In genomic region chr6:113838493-113838892, GRCm38 (mm10) we compare ENCODE assay signal across 15 mouse cellular contexts.
DNase-seq lines count a peak whose midpoint lies in the region; ATAC-seq and TF ChIP-seq lines count a peak whose summit lies in the region.
"Had no signal": no experiment of that assay in that cellular context is flagged by ENCODE, and none has a peak within 500 bp of the region (broad histone marks: within the 10 kb centered on the region; RNA-seq: fewer than 3 reads in every experiment).

No protein-coding gene starts in this region.

- no peak for TF ChIP-seq POLR2A in kidney, adult 2 months (IDR thresholded peaks at IDR 0.05; ENCODE audit: low read depth, low read length)
- TF ChIP-seq POLR2A in small intestine, adult 2 months (IDR thresholded peaks at IDR 0.05; ENCODE audit: low read depth, low read length) = no peak

- 61% methylated on average over 1 of the region's 1 CpGs for WGBS in kidney, adult 2 months
- WGBS in kidney, embryonic 15.5 days = 46% methylated on average over 1 of the region's 1 CpGs
- WGBS in lung, embryonic 14.5 days = 24% methylated on average over 1 of the region's 1 CpGs
- 15% methylated on average over 1 of the region's 1 CpGs for WGBS in small intestine, adult 2 months

- H3K36me3 ChIP-seq in kidney, adult 2 months (ENCODE audit: control insufficient read depth, insufficient read depth, low read length) = no peaks in the 10 kb centered on the region
- no peaks in the 10 kb centered on the region for H3K36me3 ChIP-seq in kidney, embryonic 15.5 days
- H3K36me3 ChIP-seq in lung, embryonic 14.5 days (ENCODE audit: insufficient read depth) = no peaks in the 10 kb centered on the region
- H3K36me3 ChIP-seq in small intestine, adult 2 months (ENCODE audit: control insufficient read depth, insufficient read depth, low read length) = no peaks in the 10 kb centered on the region
- H3K36me3 ChIP-seq: forebrain, embryonic 10.5 days; heart, embryonic 13.5 days; midbrain, embryonic 10.5 days had no signal

- TF ChIP-seq CTCF in kidney, adult 2 months (conservative IDR thresholded peaks at IDR 0.05; ENCODE audit: insufficient read depth, insufficient read length, low read depth, low read length) = 0 out of 2 replicates have a peak, but pooled peaks have one; percentile 16
- peak; percentile 51 for TF ChIP-seq CTCF in lung, embryonic 14.5 days (IDR thresholded peaks at IDR 0.05; ENCODE audit: low read depth)
- TF ChIP-seq CTCF in small intestine, adult 2 months (IDR thresholded peaks at IDR 0.05; ENCODE audit: extremely low read depth, insufficient read length, insufficient replicate concordance, low read depth, low read length) = peak; percentile 21; the same call in 1 of the 2 replicates

- H3K9me3 ChIP-seq in kidney, embryonic 15.5 days (replicated peaks) = no peaks in the 10 kb centered on the region
- H3K9me3 ChIP-seq in lung, embryonic 14.5 days (ENCODE audit: low read depth, low read length) = no peaks in the 10 kb centered on the region
- H3K9me3 ChIP-seq: forebrain, embryonic 10.5 days; heart, embryonic 13.5 days; midbrain, embryonic 10.5 days; neural tube, embryonic 15.5 days had no signal

- no peak for DNase-seq in kidney, adult 2 months
- DNase-seq in lung, embryonic 14.5 days = no peak
- DNase-seq in lung, postnatal 14 days = no peak
- DNase-seq in thymus, postnatal 10 days (ENCODE audit: low spot score in 2 of 2) = no peak
- DNase-seq: adrenal gland, postnatal 14 days; heart, postnatal 4 days; right cerebral cortex, adult 18-20 months had no signal

- H3K4me3 ChIP-seq in kidney, adult 2 months (ENCODE audit: insufficient read depth, low read depth, low read length) = no peak overlapping the region
- H3K4me3 ChIP-seq in kidney, embryonic 15.5 days (replicated peaks) = no peak overlapping the region
- no peak overlapping the region for H3K4me3 ChIP-seq in lung, embryonic 14.5 days (ENCODE audit: low read depth, low read length)
- no peak overlapping the region for H3K4me3 ChIP-seq in small intestine, adult 2 months (ENCODE audit: low read depth, low read length)
- H3K4me3 ChIP-seq: forebrain, embryonic 10.5 days; heart, embryonic 13.5 days; midbrain, embryonic 10.5 days; neural tube, embryonic 15.5 days had no signal

- H3K9ac ChIP-seq in kidney, embryonic 15.5 days = no peak overlapping the region
- H3K9ac ChIP-seq in lung, embryonic 14.5 days = no peak overlapping the region
- H3K9ac ChIP-seq: heart, embryonic 13.5 days; neural tube, embryonic 15.5 days had no signal

- H3K4me2 ChIP-seq in kidney, embryonic 15.5 days = no peak overlapping the region
- no peak overlapping the region for H3K4me2 ChIP-seq in lung, embryonic 14.5 days
- H3K4me2 ChIP-seq: heart, embryonic 13.5 days; neural tube, embryonic 15.5 days had no signal

- no peaks in the 10 kb centered on the region for H3K4me1 ChIP-seq in kidney, adult 2 months (ENCODE audit: control insufficient read depth, insufficient read depth, low read length)
- H3K4me1 ChIP-seq in kidney, embryonic 15.5 days = no peaks in the 10 kb centered on the region
- H3K4me1 ChIP-seq in lung, embryonic 14.5 days (ENCODE audit: insufficient read depth) = no peaks in the 10 kb centered on the region
- no peaks in the 10 kb centered on the region for H3K4me1 ChIP-seq in small intestine, adult 2 months (ENCODE audit: control insufficient read depth, insufficient read depth, insufficient read length, low read length)
- H3K4me1 ChIP-seq: midbrain, embryonic 10.5 days; neural tube, embryonic 15.5 days had no signal

- H3K27me3 ChIP-seq in kidney, adult 2 months (replicated peaks; ENCODE audit: control insufficient read depth, insufficient read depth, low read length) = no peaks in the 10 kb centered on the region
- no peaks in the 10 kb centered on the region for H3K27me3 ChIP-seq in kidney, embryonic 15.5 days
- H3K27me3 ChIP-seq in lung, embryonic 14.5 days (ENCODE audit: insufficient read depth, low read length) = no peaks in the 10 kb centered on the region
- H3K27me3 ChIP-seq in small intestine, adult 2 months (ENCODE audit: control insufficient read depth, insufficient read depth, low read length) = no peaks in the 10 kb centered on the region
- H3K27me3 ChIP-seq: neural tube, embryonic 15.5 days had no signal

- H3K27ac ChIP-seq in kidney, adult 2 months (ENCODE audit: insufficient read depth, low read depth, low read length) = no peak overlapping the region
- no peak overlapping the region for H3K27ac ChIP-seq in kidney, embryonic 15.5 days
- H3K27ac ChIP-seq in lung, embryonic 14.5 days (ENCODE audit: low read depth) = no peak overlapping the region
- H3K27ac ChIP-seq in small intestine, adult 2 months (ENCODE audit: insufficient read depth, low read depth, low read length) = no peak overlapping the region
- H3K27ac ChIP-seq: forebrain, embryonic 10.5 days; heart, embryonic 13.5 days; midbrain, embryonic 10.5 days; neural tube, embryonic 15.5 days had no signal

- ATAC-seq in kidney, embryonic 15.5 days (replicated peaks; ENCODE audit: low FRiP score) = no peak
- no peak for ATAC-seq in lung, embryonic 14.5 days (ENCODE audit: insufficient read depth)
- 0 out of 2 replicates have a peak, but pooled peaks have one; percentile 40 for ATAC-seq in common myeloid progenitor, adult 5-6 weeks (replicated peaks; ENCODE audit: low read depth, poor library complexity, severe bottlenecking)
- ATAC-seq: CD4-positive, CD25-positive, alpha-beta regulatory T cell, adult 4 months had no signal
